Mouse (Mus musculus) heart, embryonic 10.5 days (tissue): ENCODE measurements around the gene Col17a1. TPM values are rescaled to one million over a fixed set of nuclear protein-coding genes. Genes with fewer than 3 reads are reported as not detected.

Source experiments
- DNase-seq: peaks from one replicate; pipeline ENCODE4 v3.0.0-alpha.2; 2017; ENCODE audit warnings: low spot score
- H3K27ac ChIP-seq: fragments of 300-500 bp; sonication (generic); 2 replicates; pipeline ENCODE4 v1.5.1; 2016; ENCODE audit warnings: mild to moderate bottlenecking
- H3K27me3 ChIP-seq: fragments of 300-500 bp; sonication (generic); 2 replicates; pipeline ENCODE4 v1.6.1; 2016; ENCODE audit warnings: mild to moderate bottlenecking; ENCODE audit not compliant: poor library complexity, insufficient read depth, severe bottlenecking
- H3K36me3 ChIP-seq: fragments of 300-500 bp; sonication (generic); 2 replicates; pipeline ENCODE4 v1.6.1; 2016; ENCODE audit warnings: mild to moderate bottlenecking, moderate library complexity
- H3K4me1 ChIP-seq: fragments of 300-500 bp; sonication (generic); 2 replicates; pipeline ENCODE4 v1.6.1; 2016; ENCODE audit warnings: mild to moderate bottlenecking
- H3K4me3 ChIP-seq: fragments of 300-500 bp; sonication (generic); 2 replicates; pipeline ENCODE4 v1.5.1; 2016; ENCODE audit warnings: mild to moderate bottlenecking, moderate library complexity
- H3K9me3 ChIP-seq: fragments of 300-500 bp; sonication (generic); 2 replicates; pipeline ENCODE4 v1.6.1; 2016; ENCODE audit warnings: mild to moderate bottlenecking, moderate library complexity
- WGBS: fragments of 180-500 bp; shearing (Covaris S2); methylation state at CpG from one replicate; pipeline ENCODE4 v1.1.7; 2016; 5-methylcytosine and 5-hydroxymethylcytosine counted together
- polyA plus RNA-seq: library from polyadenylated mRNA; unstranded; fragments of >200 nt; fragmentation: Nextera tagmentation; extraction: Ambion mirVana; gene quantifications from 2 replicates; pipeline ENCODE4 v1.2.1, GENCODE M21; 2016

Gene Col17a1
- polyA plus RNA-seq = 0.43 and 0.63 TPM in 2 replicates

DNA sequence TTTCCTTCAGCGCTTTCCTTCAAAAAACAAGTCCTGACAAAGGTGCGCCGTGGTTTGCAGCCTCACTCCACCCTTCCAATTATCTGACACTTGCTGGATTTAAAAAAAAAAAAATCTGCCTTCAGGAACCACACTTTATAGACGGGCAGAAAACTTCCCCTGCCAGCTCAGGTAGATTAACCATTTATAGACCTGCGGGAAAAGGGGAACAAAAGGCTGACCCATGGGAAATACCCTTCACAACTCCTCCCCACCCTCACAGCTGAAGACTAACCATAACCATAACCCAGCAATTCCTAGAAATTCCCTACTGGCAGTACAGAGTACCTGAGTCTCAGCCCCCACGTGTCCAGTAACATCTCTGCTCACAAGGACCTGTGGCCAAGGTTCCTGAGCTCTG lies at the start of gene Col17a1:
Gene Col17a1, minus strand, starts transcription at position 101 of the 400 bp plus-strand sequence.
- Histone ChIP-seq H3K9me3 (no peaks in the 10 kb centered on the region), H3K4me3 (no peak within 1 kb of the TSS), H3K27me3 (no peaks in the 10 kb centered on the region; the same call in 1 of the 2 replicates), H3K4me1 (no peaks in the 10 kb centered on the region), H3K36me3 (no peaks in the 10 kb centered on the region), H3K27ac (no peak within 1 kb of the TSS)
- WGBS = 73% methylated on average over 6 of the region's 6 CpGs
- DNase-seq = no peak

DNA sequence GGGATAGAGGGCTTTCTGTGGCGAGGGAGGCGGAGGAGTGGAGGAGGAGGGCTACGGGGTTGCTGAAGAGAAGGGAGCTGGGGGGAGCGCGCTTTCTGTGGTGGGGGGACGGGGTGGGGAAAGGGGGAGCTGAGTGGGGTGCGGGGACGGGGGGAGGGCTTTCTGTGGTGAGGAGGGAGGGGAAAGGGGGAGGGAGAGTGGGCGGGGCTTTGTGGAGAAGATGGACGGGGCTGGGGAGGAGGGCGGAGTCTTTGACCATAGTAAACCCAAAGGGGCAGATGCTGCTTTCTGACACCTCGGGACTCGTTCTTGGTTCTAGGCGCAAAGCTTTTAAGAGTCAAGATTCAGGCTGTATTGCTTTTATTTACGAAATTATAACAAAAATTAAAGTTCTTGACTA lies 40.0 kb upstream of the Col17a1 start:
- Histone ChIP-seq H3K27me3 (no peaks in the 10 kb centered on the region), H3K27ac (peak overlapping the region; percentile 94), H3K4me3 (peak overlapping the region; percentile 84), H3K9me3 (no peaks in the 10 kb centered on the region), H3K4me1 (peaks cover 26% of the 10 kb centered on the region), H3K36me3 (peaks cover 44% of the 10 kb centered on the region)
- 2% methylated on average over 15 of the region's 15 CpGs for WGBS
- peak; percentile 89 for DNase-seq

DNA sequence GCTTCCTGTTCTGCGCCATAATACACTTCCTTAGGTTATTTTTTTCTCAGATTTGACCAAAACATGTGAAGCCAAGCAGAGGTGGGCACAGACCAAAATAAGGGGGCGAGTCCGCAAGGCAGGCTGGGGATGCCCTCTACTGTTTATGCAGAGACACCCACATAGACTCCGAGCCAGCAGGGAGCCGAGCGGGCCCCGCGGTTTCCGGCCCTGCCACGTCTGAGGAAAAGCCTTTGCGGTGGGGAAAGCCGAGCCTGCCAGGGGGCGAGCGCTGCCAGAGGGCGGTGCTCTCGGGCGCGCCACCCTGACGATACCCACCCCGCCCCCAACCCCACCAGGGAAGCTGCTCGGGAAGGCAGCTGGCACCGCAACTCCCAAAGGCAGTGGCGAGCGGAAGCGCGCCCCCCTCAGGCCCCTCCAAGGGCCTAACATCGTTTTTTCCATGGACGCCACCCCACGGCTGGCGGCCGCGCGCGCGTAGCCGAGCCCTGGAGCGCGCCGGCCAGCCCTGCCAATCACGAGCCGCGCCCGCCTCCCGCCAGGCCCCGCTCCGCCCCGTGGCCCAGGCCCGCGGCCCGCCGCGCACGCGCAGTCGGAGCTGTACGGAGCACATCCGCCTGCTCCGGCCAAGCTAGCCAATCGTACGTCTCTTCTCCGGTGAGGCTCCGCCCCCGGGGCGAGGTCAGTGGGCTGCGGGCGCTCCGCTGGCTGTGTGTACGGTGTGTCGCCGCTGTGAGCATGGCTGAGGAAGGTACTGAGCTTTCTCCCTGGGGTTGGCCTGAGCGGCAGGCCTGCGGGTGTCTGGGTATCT lies 39.4 kb upstream of the Col17a1 start, which contains the start of gene Sfr1:
Gene Sfr1, plus strand, starts transcription at position 612 of the 811 bp plus-strand sequence.
- Histone ChIP-seq H3K27me3 (no peaks in the 10 kb centered on the region), H3K27ac (peak within 1 kb of the TSS; percentile 94), H3K4me1 (peaks cover 26% of the 10 kb centered on the region), H3K4me3 (peak within 1 kb of the TSS; percentile 84), H3K9me3 (no peaks in the 10 kb centered on the region), H3K36me3 (peaks cover 39% of the 10 kb centered on the region)
- DNase-seq = peak; percentile 99
- WGBS = under 1% methylated on average over 70 of the region's 72 CpGs

DNA sequence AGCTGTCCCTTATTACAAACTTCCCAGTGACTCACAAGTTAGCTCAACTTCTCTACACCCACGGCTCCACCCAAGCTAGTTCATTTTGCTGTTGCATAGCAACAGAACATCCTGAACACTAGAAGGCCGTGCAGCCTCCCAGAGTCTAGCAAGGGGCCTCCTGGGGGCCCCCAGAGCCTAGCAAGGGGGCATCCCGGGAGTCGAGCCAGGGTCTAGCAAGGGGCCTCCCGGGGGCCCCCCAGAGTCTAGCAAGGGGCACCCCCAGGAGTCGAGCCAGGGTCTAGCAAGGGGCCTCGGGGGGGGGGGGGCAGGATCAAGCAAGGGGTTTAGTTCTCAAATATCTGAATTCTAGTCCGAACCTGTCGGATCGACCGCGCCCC lies 38.8 kb upstream of the Col17a1 start:
- peak overlapping the region; percentile 94 for H3K27ac ChIP-seq
- peak; percentile 94 for DNase-seq
- WGBS = under 1% methylated on average over 12 of the region's 12 CpGs
- no peaks in the 10 kb centered on the region for H3K9me3 ChIP-seq
- no peaks in the 10 kb centered on the region for H3K27me3 ChIP-seq
- peak overlapping the region; percentile 84 for H3K4me3 ChIP-seq
- peaks cover 20% of the 10 kb centered on the region for H3K4me1 ChIP-seq
- H3K36me3 ChIP-seq = peaks cover 33% of the 10 kb centered on the region

DNA sequence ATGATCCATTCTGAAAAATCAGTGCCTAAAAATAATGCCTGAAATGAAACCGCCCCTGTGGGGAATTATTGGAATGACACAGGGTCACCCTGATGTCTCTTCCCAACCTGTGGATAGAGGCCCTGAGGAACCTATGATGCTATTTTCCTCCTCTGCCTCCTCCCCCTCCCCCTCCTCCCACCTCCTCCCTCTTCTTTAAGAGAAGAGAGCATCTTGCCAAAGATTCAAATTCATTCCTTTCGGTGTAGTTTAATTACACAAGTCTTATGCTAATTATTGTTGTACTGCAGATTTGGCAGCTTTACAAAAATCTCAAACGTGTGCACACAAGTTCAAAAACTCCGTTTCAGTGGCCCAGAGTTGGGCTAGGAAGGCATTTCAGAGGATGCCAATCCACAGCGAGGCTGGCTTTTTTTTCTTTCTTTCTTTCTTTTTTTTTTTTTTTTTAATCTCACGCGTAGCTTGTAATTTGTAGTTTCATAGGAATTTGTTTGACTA lies 33.8 kb upstream of the Col17a1 start:
- Histone ChIP-seq H3K27me3 (no peaks in the 10 kb centered on the region), H3K9me3 (no peaks in the 10 kb centered on the region), H3K4me3 (no peak overlapping the region), H3K4me1 (peaks cover 18% of the 10 kb centered on the region), H3K36me3 (no peaks in the 10 kb centered on the region), H3K27ac (no peak overlapping the region)
- 81% methylated on average over 7 of the region's 7 CpGs for WGBS
- DNase-seq = no peak

DNA sequence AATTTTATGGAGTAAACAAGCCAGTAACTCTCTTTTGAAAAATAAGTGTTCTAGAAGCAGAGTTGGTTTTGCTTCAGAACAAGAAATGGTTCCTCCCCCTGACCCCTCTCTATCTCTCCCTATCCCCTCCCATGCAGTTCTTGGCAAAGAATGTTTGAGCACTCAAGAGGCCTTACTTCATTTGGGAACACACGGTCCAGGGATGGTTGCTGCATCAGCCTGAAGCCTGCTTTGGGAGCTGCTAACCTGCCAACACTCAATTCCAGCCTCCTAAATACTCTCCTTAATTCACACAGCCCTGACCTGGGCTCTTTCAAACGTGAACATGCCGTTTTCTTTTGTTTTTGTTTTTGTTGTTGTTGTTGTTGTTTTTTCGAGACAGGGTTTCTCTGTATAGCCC lies 33.0 kb upstream of the Col17a1 start:
- H3K9me3 ChIP-seq = no peaks in the 10 kb centered on the region
- no peaks in the 10 kb centered on the region for H3K36me3 ChIP-seq
- H3K4me3 ChIP-seq = no peak overlapping the region
- DNase-seq = no peak
- WGBS = 75% methylated on average over 4 of the region's 4 CpGs
- peaks cover 10% of the 10 kb centered on the region for H3K4me1 ChIP-seq
- no peaks in the 10 kb centered on the region for H3K27me3 ChIP-seq
- no peak overlapping the region for H3K27ac ChIP-seq

DNA sequence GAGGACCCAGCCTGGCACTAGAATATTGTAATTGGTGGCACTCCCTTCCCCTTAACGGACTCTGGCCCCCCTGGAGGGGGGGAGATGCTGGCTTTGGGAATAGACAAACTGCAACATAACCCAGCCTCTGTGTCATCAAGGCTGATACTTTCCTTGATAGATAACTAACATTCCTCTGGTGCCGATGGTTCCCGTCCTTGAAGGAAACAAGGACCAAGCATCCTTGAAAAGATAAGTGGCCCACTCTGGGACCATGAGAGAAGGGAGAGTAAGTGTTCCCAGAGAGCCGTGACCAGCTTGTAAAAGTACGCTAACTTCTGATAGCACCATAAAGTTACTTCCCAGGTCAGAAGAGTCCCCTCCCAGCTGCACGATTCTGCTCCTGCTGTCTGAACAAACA lies 30.6 kb upstream of the Col17a1 start:
- WGBS = 29% methylated on average over 6 of the region's 6 CpGs
- peaks cover 9% of the 10 kb centered on the region for H3K4me1 ChIP-seq
- no peak for DNase-seq
- no peak overlapping the region for H3K4me3 ChIP-seq
- no peaks in the 10 kb centered on the region for H3K27me3 ChIP-seq
- H3K27ac ChIP-seq = 0 out of 2 replicates have a peak overlapping the region, but pooled peaks have one; percentile 22
- no peaks in the 10 kb centered on the region for H3K9me3 ChIP-seq
- H3K36me3 ChIP-seq = no peaks in the 10 kb centered on the region

DNA sequence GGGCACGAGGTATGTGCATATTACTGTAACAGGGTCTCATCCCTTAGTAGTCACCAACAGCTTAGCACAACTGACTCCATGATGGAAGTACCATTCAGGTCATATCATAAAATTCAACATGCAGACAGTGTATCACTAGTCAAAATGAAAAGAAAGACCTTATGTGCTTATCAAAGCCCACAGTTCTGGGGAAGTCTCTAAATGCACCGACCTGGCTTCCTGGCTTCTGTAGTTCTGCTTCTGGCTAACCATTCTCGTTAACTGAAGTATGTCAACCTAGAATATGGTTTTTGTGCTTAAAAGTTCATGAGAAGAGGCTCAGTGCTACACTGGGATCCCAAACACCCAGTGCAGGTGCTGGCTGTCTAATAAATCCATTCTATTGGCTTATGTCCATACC lies 27.3 kb upstream of the Col17a1 start:
- DNase-seq = peak; percentile 33
- no peak overlapping the region for H3K27ac ChIP-seq
- 79% methylated on average over 3 of the region's 3 CpGs for WGBS
- no peak overlapping the region for H3K4me3 ChIP-seq
- no peaks in the 10 kb centered on the region for H3K9me3 ChIP-seq
- no peaks in the 10 kb centered on the region for H3K27me3 ChIP-seq
- H3K4me1 ChIP-seq = peaks cover 9% of the 10 kb centered on the region
- H3K36me3 ChIP-seq = no peaks in the 10 kb centered on the region

DNA sequence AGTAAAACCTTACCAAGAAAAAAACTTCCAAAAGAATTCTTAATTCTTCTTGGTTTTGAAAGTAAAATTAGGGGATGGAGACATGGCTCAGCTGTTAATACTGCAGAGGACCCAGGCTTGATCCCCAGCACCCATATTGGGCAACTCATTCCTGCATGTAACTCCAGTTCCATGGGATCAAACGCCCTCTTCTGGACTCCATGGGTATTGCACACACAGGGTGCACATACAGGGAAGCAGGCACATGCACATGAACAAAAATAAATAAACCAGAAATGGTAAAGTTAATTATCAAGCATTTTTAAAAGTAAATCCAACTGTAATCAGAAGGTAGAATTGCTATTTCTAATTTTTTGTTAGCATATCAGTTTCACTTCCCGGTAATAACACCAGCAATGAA lies 24.2 kb upstream of the Col17a1 start:
- no peak for DNase-seq
- Histone ChIP-seq H3K36me3 (no peaks in the 10 kb centered on the region), H3K4me3 (no peak overlapping the region), H3K9me3 (no peaks in the 10 kb centered on the region), H3K27me3 (no peaks in the 10 kb centered on the region), H3K4me1 (no peaks in the 10 kb centered on the region), H3K27ac (no peak overlapping the region)
- WGBS = 54% methylated on average over 2 of the region's 2 CpGs

DNA sequence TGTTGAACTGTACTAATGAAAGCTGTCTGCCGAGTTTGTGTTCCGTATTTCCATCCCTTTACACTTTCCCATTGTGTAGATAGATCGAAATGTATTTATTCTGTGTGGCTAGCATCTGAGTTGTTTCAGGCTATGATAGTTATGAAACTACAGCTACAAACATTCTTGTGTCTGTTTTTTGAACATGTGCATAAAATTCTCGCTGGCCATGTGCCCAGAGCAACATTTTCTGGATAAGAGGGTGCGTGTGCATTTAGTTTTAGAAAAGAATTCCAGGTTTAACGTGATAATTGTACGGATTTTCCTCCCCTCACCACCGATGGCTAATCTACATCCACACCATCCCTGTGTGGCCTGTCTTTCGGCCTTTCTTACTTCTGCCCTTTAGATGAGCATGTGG lies 21.6 kb upstream of the Col17a1 start:
- no peaks in the 10 kb centered on the region for H3K9me3 ChIP-seq
- DNase-seq = no peak
- WGBS = 77% methylated on average over 9 of the region's 9 CpGs

DNA sequence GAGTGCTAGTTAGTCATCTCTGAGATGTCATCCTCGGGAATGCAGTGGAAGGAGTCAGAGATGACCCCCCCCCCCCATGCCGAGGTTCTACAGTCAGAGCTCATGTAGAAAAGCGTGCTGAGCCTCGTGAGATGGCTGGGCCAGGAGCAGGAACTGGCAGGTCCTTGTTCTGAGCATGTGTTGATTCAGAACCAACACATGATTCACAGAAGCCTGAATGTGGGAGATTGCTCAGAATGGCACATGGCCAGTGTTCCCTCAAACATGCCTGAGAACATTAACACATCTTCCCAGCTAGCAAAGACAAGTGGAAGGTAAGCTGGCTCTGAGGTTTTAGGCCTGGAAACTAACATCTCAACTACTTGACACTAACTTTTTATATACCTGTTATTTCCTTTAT lies 18.5 kb upstream of the Col17a1 start:
- DNase-seq = no peak
- 72% methylated on average over 4 of the region's 4 CpGs for WGBS
- no peaks in the 10 kb centered on the region for H3K27me3 ChIP-seq
- no peak overlapping the region for H3K4me3 ChIP-seq
- H3K4me1 ChIP-seq = no peaks in the 10 kb centered on the region
- H3K36me3 ChIP-seq = no peaks in the 10 kb centered on the region
- no peak overlapping the region for H3K27ac ChIP-seq
- H3K9me3 ChIP-seq = no peaks in the 10 kb centered on the region

More for the DNA sequence above, 21.6 kb upstream of the Col17a1 start:
- Histone ChIP-seq H3K4me1 (no peaks in the 10 kb centered on the region), H3K27ac (no peak overlapping the region), H3K27me3 (no peaks in the 10 kb centered on the region), H3K4me3 (no peak overlapping the region), H3K36me3 (no peaks in the 10 kb centered on the region)

DNA sequence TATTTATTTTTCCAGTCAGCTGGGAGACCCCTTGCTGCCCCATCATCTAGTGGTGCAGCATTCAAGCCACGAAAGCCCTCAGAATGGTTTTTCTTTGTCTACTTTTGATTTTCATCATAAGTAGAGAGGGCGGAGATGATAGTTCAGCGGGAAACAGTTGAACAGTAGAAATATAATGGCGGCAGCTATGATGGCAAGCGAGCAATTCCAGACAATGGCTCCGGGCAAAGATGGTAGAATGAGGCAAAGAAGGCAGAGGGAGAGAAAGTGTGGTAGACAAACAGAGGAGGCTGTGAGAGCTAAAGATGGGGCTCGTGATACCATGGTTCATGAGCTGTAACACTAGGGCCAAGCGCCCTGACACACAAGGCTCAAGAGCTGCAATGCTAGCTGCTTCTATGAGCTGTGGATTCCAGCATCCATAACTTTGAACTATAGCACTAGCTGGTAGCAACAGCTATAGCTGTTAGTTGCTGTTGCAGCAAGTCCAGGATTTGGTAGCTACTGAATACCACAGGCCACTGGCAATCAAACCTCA lies 13.9 kb upstream of the Col17a1 start:
- no peaks in the 10 kb centered on the region for H3K27me3 ChIP-seq
- DNase-seq = no peak
- H3K9me3 ChIP-seq = no peaks in the 10 kb centered on the region
- WGBS = 87% methylated on average over 8 of the region's 8 CpGs
- H3K4me1 ChIP-seq = no peaks in the 10 kb centered on the region
- no peak overlapping the region for H3K27ac ChIP-seq
- no peak overlapping the region for H3K4me3 ChIP-seq
- H3K36me3 ChIP-seq = no peaks in the 10 kb centered on the region

DNA sequence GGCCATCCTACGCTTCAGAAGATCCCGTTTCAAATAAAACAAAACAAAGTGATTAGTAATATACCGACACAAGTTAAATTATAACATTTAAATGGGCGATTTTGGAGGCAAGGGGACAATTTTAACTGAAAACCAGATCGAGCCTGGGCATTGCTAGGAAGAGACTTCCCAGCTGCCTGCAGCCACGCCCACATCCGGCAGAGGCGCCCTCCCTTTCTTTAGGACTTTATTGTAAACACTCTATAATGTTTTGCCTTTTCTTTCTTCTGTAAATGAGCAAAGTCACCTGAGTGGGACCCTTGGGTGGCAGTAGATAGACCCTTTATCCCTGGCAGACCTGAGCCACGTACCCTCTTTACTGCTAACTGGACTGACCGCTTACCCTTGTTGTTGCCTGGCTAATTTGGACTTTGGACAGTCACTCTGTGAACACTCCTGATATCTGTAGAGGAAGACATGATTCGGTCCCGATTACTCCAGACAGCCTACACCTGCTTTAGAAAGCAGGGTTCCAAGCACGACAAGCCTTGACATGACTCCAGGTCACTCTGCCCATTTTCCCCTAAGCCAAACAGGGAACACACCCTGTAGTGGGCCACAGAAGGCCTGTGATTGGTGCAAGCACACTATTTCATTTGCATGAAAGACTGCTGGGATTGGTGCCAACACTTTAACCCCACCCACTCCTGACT lies 13.3 kb upstream of the Col17a1 start:
- 68% methylated on average over 13 of the region's 13 CpGs for WGBS
- 0 out of 2 replicates have a peak, but pooled peaks cover 3% of the 10 kb centered on the region for H3K4me1 ChIP-seq
- DNase-seq = peak; percentile 38
- no peak overlapping the region for H3K4me3 ChIP-seq
- H3K27ac ChIP-seq = no peak overlapping the region
- no peaks in the 10 kb centered on the region for H3K27me3 ChIP-seq
- no peaks in the 10 kb centered on the region for H3K36me3 ChIP-seq
- no peaks in the 10 kb centered on the region for H3K9me3 ChIP-seq
